In the genomic region with DNA sequence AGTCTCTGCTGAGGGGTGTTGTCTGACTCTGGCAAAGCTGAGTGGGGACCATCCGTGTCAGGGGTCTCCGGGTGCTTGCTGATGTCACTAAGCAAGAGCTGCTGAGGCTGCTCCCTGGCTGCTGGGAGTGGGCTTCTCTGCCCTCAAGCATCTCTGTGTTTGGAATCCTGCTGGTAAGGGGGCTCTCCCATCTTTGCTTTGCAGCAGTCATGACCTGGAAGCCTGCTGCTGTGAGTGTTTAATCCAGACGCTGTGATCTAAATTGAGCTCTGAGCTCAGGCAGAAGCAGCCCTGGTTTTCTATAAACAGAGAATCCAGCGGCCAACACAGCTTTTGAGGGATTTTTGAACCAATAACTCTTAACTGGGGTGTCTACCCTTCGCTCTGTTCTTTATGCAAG, we compare ENCODE assay signal across 10 mouse cellular contexts.
DNase-seq lines count a peak whose midpoint lies in the region; ATAC-seq and TF ChIP-seq lines count a peak whose summit lies in the region.
"Had no signal": no experiment of that assay in that cellular context is flagged by ENCODE, and none has a peak within 500 bp of the region (broad histone marks: within the 10 kb centered on the region; RNA-seq: fewer than 3 reads in every experiment).

No protein-coding gene starts in this region.

- no peak for TF ChIP-seq CTCF in lung, embryonic 14.5 days (IDR thresholded peaks at IDR 0.05; ENCODE audit: low read depth)
- TF ChIP-seq CTCF in lung, adult 2 months (IDR thresholded peaks at IDR 0.05; ENCODE audit: insufficient read depth, low read length) = no peak
- TF ChIP-seq CTCF in midbrain, postnatal 0 days (IDR thresholded peaks at IDR 0.05) = no peak

- peak; percentile 61 for DNase-seq in lung, embryonic 14.5 days
- no peak for DNase-seq in lung, adult 2 months
- no peak for DNase-seq in midbrain, postnatal 0 days (ENCODE audit: low spot score)
- no peak for DNase-seq in right cerebral cortex, postnatal 4 days
- DNase-seq in left cerebral cortex, adult 9 months (ENCODE audit: low spot score in 2 of 2) = no peak

- H3K9me3 ChIP-seq in lung, embryonic 14.5 days (ENCODE audit: low read depth, low read length) = no peaks in the 10 kb centered on the region
- H3K9me3 ChIP-seq in forebrain, embryonic 12.5 days = no peaks in the 10 kb centered on the region
- H3K9me3 ChIP-seq in hindbrain, embryonic 13.5 days = no peaks in the 10 kb centered on the region
- H3K9me3 ChIP-seq in midbrain, postnatal 0 days (ENCODE audit: low read length) = no peaks in the 10 kb centered on the region
- H3K9me3 ChIP-seq in kidney, embryonic 15.5 days (replicated peaks) = no peaks in the 10 kb centered on the region
- H3K9me3 ChIP-seq: liver, embryonic 15.5 days had no signal

- no peaks in the 10 kb centered on the region for H3K36me3 ChIP-seq in lung, embryonic 14.5 days (ENCODE audit: insufficient read depth)
- H3K36me3 ChIP-seq in forebrain, embryonic 12.5 days (replicated peaks) = peaks cover 8% of the 10 kb centered on the region; the same call in 1 of the 2 replicates
- H3K36me3 ChIP-seq in hindbrain, embryonic 13.5 days = peaks cover 3% of the 10 kb centered on the region; the same call in 1 of the 2 replicates
- no peaks in the 10 kb centered on the region for H3K36me3 ChIP-seq in midbrain, postnatal 0 days (ENCODE audit: insufficient read depth, low read length)
- H3K36me3 ChIP-seq in kidney, embryonic 15.5 days = no peaks in the 10 kb centered on the region
- H3K36me3 ChIP-seq: liver, embryonic 15.5 days had no signal

- H3K9ac ChIP-seq in lung, embryonic 14.5 days = no peak overlapping the region
- no peak overlapping the region for H3K9ac ChIP-seq in forebrain, embryonic 12.5 days
- H3K9ac ChIP-seq in hindbrain, embryonic 13.5 days = peak overlapping the region; percentile 56
- peak overlapping the region; percentile 26 for H3K9ac ChIP-seq in midbrain, postnatal 0 days (replicated peaks; ENCODE audit: low read length, poor library complexity, severe bottlenecking)
- H3K9ac ChIP-seq in kidney, embryonic 15.5 days = no peak overlapping the region
- H3K9ac ChIP-seq: liver, embryonic 15.5 days had no signal

- peaks cover 9% of the 10 kb centered on the region for H3K4me1 ChIP-seq in lung, embryonic 14.5 days (ENCODE audit: insufficient read depth)
- no peaks in the 10 kb centered on the region for H3K4me1 ChIP-seq in lung, adult 2 months (ENCODE audit: control insufficient read depth, insufficient read depth, low read length)
- H3K4me1 ChIP-seq in forebrain, embryonic 12.5 days = peaks cover 49% of the 10 kb centered on the region
- H3K4me1 ChIP-seq in hindbrain, embryonic 13.5 days (replicated peaks) = peaks cover 59% of the 10 kb centered on the region
- H3K4me1 ChIP-seq in midbrain, postnatal 0 days (ENCODE audit: insufficient read depth, low read length) = peaks cover 19% of the 10 kb centered on the region
- H3K4me1 ChIP-seq in kidney, embryonic 15.5 days = peaks cover 11% of the 10 kb centered on the region

- no peak overlapping the region for H3K4me3 ChIP-seq in lung, embryonic 14.5 days (ENCODE audit: low read depth, low read length)
- no peak overlapping the region for H3K4me3 ChIP-seq in lung, adult 2 months (replicated peaks; ENCODE audit: extremely low read depth, low read depth, low read length)
- H3K4me3 ChIP-seq in forebrain, embryonic 12.5 days (replicated peaks) = no peak overlapping the region
- H3K4me3 ChIP-seq in hindbrain, embryonic 13.5 days = no peak overlapping the region
- no peak overlapping the region for H3K4me3 ChIP-seq in midbrain, postnatal 0 days (ENCODE audit: low read depth, low read length)
- no peak overlapping the region for H3K4me3 ChIP-seq in kidney, embryonic 15.5 days (replicated peaks)
- H3K4me3 ChIP-seq: liver, embryonic 15.5 days had no signal

- H3K27me3 ChIP-seq in lung, embryonic 14.5 days (ENCODE audit: insufficient read depth, low read length) = no peaks in the 10 kb centered on the region
- H3K27me3 ChIP-seq in forebrain, embryonic 12.5 days = no peaks in the 10 kb centered on the region
- H3K27me3 ChIP-seq in hindbrain, embryonic 13.5 days = no peaks in the 10 kb centered on the region
- H3K27me3 ChIP-seq in midbrain, postnatal 0 days (ENCODE audit: insufficient read depth, low read length) = no peaks in the 10 kb centered on the region
- H3K27me3 ChIP-seq in kidney, embryonic 15.5 days = no peaks in the 10 kb centered on the region
- H3K27me3 ChIP-seq: liver, embryonic 15.5 days had no signal

- H3K4me2 ChIP-seq in lung, embryonic 14.5 days = no peak overlapping the region
- H3K4me2 ChIP-seq in forebrain, embryonic 12.5 days = no peak overlapping the region
- no peak overlapping the region for H3K4me2 ChIP-seq in hindbrain, embryonic 13.5 days
- H3K4me2 ChIP-seq in midbrain, postnatal 0 days (ENCODE audit: low read depth, low read length, poor library complexity, severe bottlenecking) = no peak overlapping the region
- no peak overlapping the region for H3K4me2 ChIP-seq in kidney, embryonic 15.5 days
- H3K4me2 ChIP-seq: liver, embryonic 15.5 days had no signal

- 0 out of 2 replicates have a peak, but pooled peaks have one; percentile 29 for ATAC-seq in lung, embryonic 14.5 days (ENCODE audit: insufficient read depth)
- 0 out of 2 replicates have a peak, but pooled peaks have one; percentile 22 for ATAC-seq in forebrain, embryonic 12.5 days (ENCODE audit: low FRiP score)
- ATAC-seq in hindbrain, embryonic 13.5 days (ENCODE audit: low FRiP score) = no peak
- ATAC-seq in midbrain, postnatal 0 days (ENCODE audit: low FRiP score) = no peak
- no peak for ATAC-seq in kidney, embryonic 15.5 days (replicated peaks; ENCODE audit: low FRiP score)
- ATAC-seq: activated CD4-positive, CD25-positive, alpha-beta regulatory T cell, adult 4 months had no signal

- H3K27ac ChIP-seq in lung, embryonic 14.5 days (ENCODE audit: low read depth) = peak overlapping the region; percentile 61
- H3K27ac ChIP-seq in forebrain, embryonic 12.5 days = peak overlapping the region; percentile 87
- H3K27ac ChIP-seq in hindbrain, embryonic 13.5 days = peak overlapping the region; percentile 90
- peak overlapping the region; percentile 79 for H3K27ac ChIP-seq in midbrain, postnatal 0 days (ENCODE audit: low read depth, low read length)
- no peak overlapping the region for H3K27ac ChIP-seq in kidney, embryonic 15.5 days
- H3K27ac ChIP-seq: liver, embryonic 15.5 days had no signal

- WGBS in lung, embryonic 14.5 days = 23% methylated on average over 5 of the region's 5 CpGs
- WGBS in lung, adult 2 months = 57% methylated on average over 5 of the region's 5 CpGs
- WGBS in forebrain, embryonic 12.5 days = 30% methylated on average over 5 of the region's 5 CpGs
- WGBS in hindbrain, embryonic 13.5 days = 30% methylated on average over 5 of the region's 5 CpGs
- WGBS in midbrain, postnatal 0 days = 16% methylated on average over 5 of the region's 5 CpGs
- 69% methylated on average over 5 of the region's 5 CpGs for WGBS in kidney, embryonic 15.5 days

- TF ChIP-seq POLR2A in lung, adult 2 months (IDR thresholded peaks at IDR 0.05; ENCODE audit: borderline replicate concordance, extremely low read depth, low read depth, low read length) = no peak

Comparison
In these comparisons a context has a peak if more than half of its experiments do, and no peak if none do; other contexts are left out.
1. ATAC-seq: peak in lung, embryonic 14.5 days (single experiment) and forebrain, embryonic 12.5 days (single experiment); none in hindbrain, embryonic 13.5 days (single experiment), midbrain, postnatal 0 days (single experiment) and kidney, embryonic 15.5 days (single experiment).
2. H3K9ac ChIP-seq: peak in hindbrain, embryonic 13.5 days (single experiment) and midbrain, postnatal 0 days (single experiment); none in lung, embryonic 14.5 days (single experiment), forebrain, embryonic 12.5 days (single experiment) and kidney, embryonic 15.5 days (single experiment).